Mouse (Mus musculus): ENCODE results near the gene Tyro3. TPM values are rescaled to one million over a fixed set of nuclear protein-coding genes. Genes with fewer than 3 reads are reported as not detected.

Gene Tyro3
- 1 to 10 TPM; 1.8 to 3.6 TPM for total RNA-seq (2021)
- long read RNA-seq, experiment 1, partial matches to known transcripts: 0 of 1 reads
- long read RNA-seq, experiment 1, other reads (novel, unspliced or antisense): 0 of 1 reads
- long read RNA-seq, experiment 2, partial matches to known transcripts: 1 of 2 reads
- long read RNA-seq, experiment 2, other reads (novel, unspliced or antisense): 1 of 2 reads

GRCm38 (mm10) chr2:119797279-119797783 is at the start of gene Tyro3:
Gene Tyro3 (plus strand): TSS chr2:119797733.
- DNase-seq: no peak
- intact Hi-C loops (cut with DNase I; ENCODE audit: low total_unique reads): no loop called here

GRCm38 (mm10) chr2:119749260-119749659 is 48.3 kb upstream of the Tyro3 start:
- DNase-seq: no peak
- intact Hi-C loops (cut with DNase I; ENCODE audit: low total_unique reads): no loop called here

- intact Hi-C loops (cut with DNase I; ENCODE audit: low total_unique reads): no loop called here
- no peak for DNase-seq
These were observed 39.9 kb upstream of the Tyro3 start for GRCm38 (mm10) chr2:119757601-119758100.

- no peak for DNase-seq
These were observed 39.3 kb upstream of the Tyro3 start for GRCm38 (mm10) chr2:119758101-119758843.

GRCm38 (mm10) chr2:119758844-119759835 is 38.4 kb upstream of the Tyro3 start:
- intact Hi-C loops (cut with DNase I; ENCODE audit: low total_unique reads): no loop called here
- DNase-seq: no peak

More at GRCm38 (mm10) chr2:119758101-119758843, 39.3 kb upstream of the Tyro3 start:
- intact Hi-C loops (cut with DNase I; ENCODE audit: low total_unique reads): no loop called here

GRCm38 (mm10) chr2:119760251-119760650 is 37.3 kb upstream of the Tyro3 start, which contains the start of gene Ltk:
Gene Ltk (minus strand): TSS chr2:119760431.
- intact Hi-C loops (cut with DNase I; ENCODE audit: low total_unique reads): no loop called here
- DNase-seq: no peak

- intact Hi-C loops (cut with DNase I; ENCODE audit: low total_unique reads): no loop called here
- no peak for DNase-seq
These were observed 35.3 kb upstream of the Tyro3 start for GRCm38 (mm10) chr2:119762276-119762675.

- intact Hi-C loops (cut with DNase I; ENCODE audit: low total_unique reads): no loop called here
- no peak for DNase-seq
These were observed 33.6 kb upstream of the Tyro3 start for GRCm38 (mm10) chr2:119763924-119764323.

GRCm38 (mm10) chr2:119767246-119767645 is 30.3 kb upstream of the Tyro3 start:
- no peak for DNase-seq
- intact Hi-C loops (cut with DNase I; ENCODE audit: low total_unique reads): no loop called here

GRCm38 (mm10) chr2:119787206-119787883 is 10.2 kb upstream of the Tyro3 start, which contains the start of gene Rpap1:
Gene Rpap1 (minus strand): TSS chr2:119787537.
- intact Hi-C loops (cut with DNase I; ENCODE audit: low total_unique reads): no loop called here
- DNase-seq: peak; percentile 85

GRCm38 (mm10) chr2:119789996-119790395 is 7.5 kb upstream of the Tyro3 start:
- DNase-seq: no peak
- intact Hi-C loops (cut with DNase I; ENCODE audit: low total_unique reads): no loop called here

GRCm38 (mm10) chr2:119798246-119798927 is 854 bp downstream of the Tyro3 start:
- peak; percentile 75 for DNase-seq
- intact Hi-C loops (cut with DNase I; ENCODE audit: low total_unique reads): no loop called here

GRCm38 (mm10) chr2:119799181-119799960 is 1.8 kb downstream of the Tyro3 start:
- peak; percentile 54 for DNase-seq
- intact Hi-C loops (cut with DNase I; ENCODE audit: low total_unique reads): no loop called here

- intact Hi-C loops (cut with DNase I; ENCODE audit: low total_unique reads): no loop called here
- DNase-seq: no peak
These were observed 2.5 kb downstream of the Tyro3 start for GRCm38 (mm10) chr2:119799961-119800550.

GRCm38 (mm10) chr2:119800876-119801846 is 3.6 kb downstream of the Tyro3 start:
- no peak for DNase-seq
- intact Hi-C loops (cut with DNase I; ENCODE audit: low total_unique reads): no loop called here
